Mouse (Mus musculus) forebrain, embryonic 16.5 days (tissue): Measurements from ENCODE around the gene Dnah11. TPM values are rescaled to one million over a fixed set of nuclear protein-coding genes. Genes with fewer than 3 reads are reported as not detected.
"Not testable (repeated sequence)": the region's sequence is repeated elsewhere in the genome, so short reads cannot be mapped to it uniquely, and the experiment has no call there.

Experiments used
- ATAC-seq: fragments of 200-750 bp; cut with Nextera tagmentation; 2 replicates; pipeline ENCODE4 v1.8.0; 2017; ENCODE audit warnings: mild to moderate bottlenecking, moderate library complexity
- H3K27ac ChIP-seq: fragments of 300-500 bp; sonication (generic); 2 replicates; pipeline ENCODE4 v1.5.1; 2014; ENCODE audit warnings: low read length, control low read depth
- H3K27me3 ChIP-seq: fragments of 300-500 bp; sonication (generic); replicated peaks from 2 replicates; pipeline ENCODE4 v1.6.1; 2014; ENCODE audit warnings: low read length; ENCODE audit not compliant: control insufficient read depth, insufficient read depth
- H3K36me3 ChIP-seq: fragments of 300-500 bp; sonication (generic); 2 replicates; pipeline ENCODE4 v1.6.1; 2014; ENCODE audit not compliant: control insufficient read depth, insufficient read depth
- H3K4me1 ChIP-seq: fragments of 300-500 bp; sonication (generic); replicated peaks from 2 replicates; pipeline ENCODE4 v1.6.1; 2014; ENCODE audit warnings: low read length; ENCODE audit not compliant: control insufficient read depth, insufficient read depth
- H3K4me2 ChIP-seq: fragments of 300-500 bp; sonication (generic); 2 replicates; pipeline ENCODE4 v1.6.1; 2014; ENCODE audit warnings: mild to moderate bottlenecking, low read length, control low read depth
- H3K4me3 ChIP-seq: fragments of 300-500 bp; sonication (generic); replicated peaks from 2 replicates; pipeline ENCODE4 v1.5.1; 2014; ENCODE audit warnings: mild to moderate bottlenecking, low read length, control low read depth
- H3K9ac ChIP-seq: fragments of 300-500 bp; sonication (generic); replicated peaks from 2 replicates; pipeline ENCODE4 v1.6.1; 2014; ENCODE audit warnings: low read depth, low read length, control low read depth
- H3K9me3 ChIP-seq: fragments of 300-500 bp; sonication (generic); 2 replicates; pipeline ENCODE4 v1.6.1; 2016; ENCODE audit warnings: low read length; ENCODE audit not compliant: control insufficient read depth
- WGBS: fragments of 180-500 bp; shearing (Covaris S2); extraction: QIAGEN DNeasy Blood & Tissue Kit; methylation state at CpG from one replicate; pipeline ENCODE4 v1.1.7; 2014; 5-methylcytosine and 5-hydroxymethylcytosine counted together
- polyA plus RNA-seq: library from polyadenylated mRNA; unstranded; fragments of >200 nt; fragmentation: Nextera tagmentation; extraction: Ambion mirVana; gene quantifications from 2 replicates; pipeline ENCODE4 v1.2.1, GENCODE M21; 2015

Gene Dnah11
- polyA plus RNA-seq, 1 experiment from 2014 or later: 0.13 TPM

- WGBS: 76% methylated on average over 4 of the region's 4 CpGs
- H3K4me1 ChIP-seq, H3K4me3 ChIP-seq, H3K27ac ChIP-seq, H3K36me3 ChIP-seq, H3K9me3 ChIP-seq, H3K9ac ChIP-seq, H3K27me3 ChIP-seq, H3K4me2 ChIP-seq, ATAC-seq: not testable (repeated sequence)
Observed at GRCm38 (mm10) chr12:117905232-117905840, 293.5 kb downstream of the Dnah11 start.

- Histone ChIP-seq H3K9me3 (no peaks in the 10 kb centered on the region), H3K9ac (no peak overlapping the region), H3K36me3 (no peaks in the 10 kb centered on the region), H3K27me3 (no peaks in the 10 kb centered on the region), H3K4me3 (no peak overlapping the region), H3K27ac (no peak overlapping the region), H3K4me1 (no peaks in the 10 kb centered on the region), H3K4me2 (no peak overlapping the region)
- ATAC-seq: no peak
- 85% methylated on average over 8 of the region's 8 CpGs for WGBS
Observed at GRCm38 (mm10) chr12:117903671-117904070, 295.2 kb downstream of the Dnah11 start.

- WGBS: 48% methylated on average over 1 of the region's 4 CpGs
- ATAC-seq, H3K4me1 ChIP-seq, H3K36me3 ChIP-seq, H3K4me3 ChIP-seq, H3K4me2 ChIP-seq, H3K9me3 ChIP-seq, H3K9ac ChIP-seq, H3K27ac ChIP-seq, H3K27me3 ChIP-seq: not testable (repeated sequence)
Observed at GRCm38 (mm10) chr12:117901352-117901751, 297.5 kb downstream of the Dnah11 start.

- not testable (repeated sequence) for H3K27ac ChIP-seq, ATAC-seq, H3K4me3 ChIP-seq, H3K36me3 ChIP-seq, H3K27me3 ChIP-seq, H3K4me1 ChIP-seq, H3K9ac ChIP-seq, H3K9me3 ChIP-seq, H3K4me2 ChIP-seq
- no CpG with 5 or more reads among the region's 4 CpGs for WGBS
Observed at GRCm38 (mm10) chr12:117900798-117901197, 298.0 kb downstream of the Dnah11 start.

GRCm38 (mm10) chr12:117887422-117887821 is 311.4 kb downstream of the Dnah11 start:
- no peak for ATAC-seq
- no peaks in the 10 kb centered on the region for H3K27me3 ChIP-seq
- no peaks in the 10 kb centered on the region for H3K4me1 ChIP-seq
- H3K9ac ChIP-seq: no peak overlapping the region
- WGBS: 82% methylated on average over 3 of the region's 3 CpGs
- no peak overlapping the region for H3K4me3 ChIP-seq
- no peaks in the 10 kb centered on the region for H3K9me3 ChIP-seq
- no peak overlapping the region for H3K27ac ChIP-seq
- H3K36me3 ChIP-seq: no peaks in the 10 kb centered on the region
- H3K4me2 ChIP-seq: no peak overlapping the region

- Histone ChIP-seq H3K27me3 (no peaks in the 10 kb centered on the region), H3K27ac (no peak overlapping the region), H3K4me1 (no peaks in the 10 kb centered on the region), H3K4me3 (no peak overlapping the region), H3K9ac (no peak overlapping the region), H3K4me2 (no peak overlapping the region), H3K9me3 (no peaks in the 10 kb centered on the region), H3K36me3 (no peaks in the 10 kb centered on the region)
- no peak for ATAC-seq
- 93% methylated on average over 2 of the region's 2 CpGs for WGBS
Observed at GRCm38 (mm10) chr12:117884627-117885026, 314.2 kb downstream of the Dnah11 start.

GRCm38 (mm10) chr12:117878341-117878740 is 320.5 kb downstream of the Dnah11 start:
- WGBS: 94% methylated on average over 13 of the region's 13 CpGs
- no peaks in the 10 kb centered on the region for H3K4me1 ChIP-seq
- H3K36me3 ChIP-seq: no peaks in the 10 kb centered on the region
- no peak for ATAC-seq
- no peak overlapping the region for H3K4me3 ChIP-seq
- no peak overlapping the region for H3K9ac ChIP-seq
- no peak overlapping the region for H3K4me2 ChIP-seq
- H3K27me3 ChIP-seq: no peaks in the 10 kb centered on the region
- H3K27ac ChIP-seq: no peak overlapping the region
- no peaks in the 10 kb centered on the region for H3K9me3 ChIP-seq

- no peaks in the 10 kb centered on the region for H3K4me1 ChIP-seq
- no peaks in the 10 kb centered on the region for H3K9me3 ChIP-seq
- no peak overlapping the region for H3K27ac ChIP-seq
- no peak overlapping the region for H3K4me3 ChIP-seq
- no peak for ATAC-seq
- WGBS: 82% methylated on average over 5 of the region's 5 CpGs
- no peak overlapping the region for H3K9ac ChIP-seq
- H3K27me3 ChIP-seq: no peaks in the 10 kb centered on the region
- H3K36me3 ChIP-seq: no peaks in the 10 kb centered on the region
- H3K4me2 ChIP-seq: no peak overlapping the region
Observed at GRCm38 (mm10) chr12:117872265-117872664, 326.6 kb downstream of the Dnah11 start.

- Histone ChIP-seq H3K4me1 (no peaks in the 10 kb centered on the region), H3K9ac (no peak overlapping the region), H3K4me2 (no peak overlapping the region), H3K27ac (no peak overlapping the region), H3K36me3 (no peaks in the 10 kb centered on the region), H3K27me3 (no peaks in the 10 kb centered on the region), H3K4me3 (no peak overlapping the region), H3K9me3 (no peaks in the 10 kb centered on the region)
- 85% methylated on average over 4 of the region's 4 CpGs for WGBS
- no peak for ATAC-seq
Observed at GRCm38 (mm10) chr12:117867708-117868564, 330.9 kb downstream of the Dnah11 start.
